25 mouse cellular contexts compared by ENCODE assay signal in genomic region chr8:12354406-12355025, GRCm38 (mm10). TPM values are rescaled to one million over a fixed set of nuclear protein-coding genes. Genes with fewer than 3 reads are reported as not detected.
DNase-seq lines count a peak whose midpoint lies in the region; ATAC-seq and TF ChIP-seq lines count a peak whose summit lies in the region.
"Had no signal": no experiment of that assay in that cellular context is flagged by ENCODE, and none has a peak within 500 bp of the region (broad histone marks: within the 10 kb centered on the region; RNA-seq: fewer than 3 reads in every experiment).

No protein-coding gene starts in this region.

- TF ChIP-seq CTCF in heart, adult 2 months (IDR thresholded peaks at IDR 0.05), result no peak
- no peak for TF ChIP-seq CTCF in lung, embryonic 14.5 days (IDR thresholded peaks at IDR 0.05; ENCODE audit: low read depth)

- H3K4me1 ChIP-seq in heart, adult 2 months (ENCODE audit: control insufficient read depth, insufficient read depth, low read length), result no peaks in the 10 kb centered on the region
- no peaks in the 10 kb centered on the region for H3K4me1 ChIP-seq in lung, embryonic 14.5 days (ENCODE audit: insufficient read depth)
- H3K4me1 ChIP-seq: kidney, embryonic 15.5 days; midbrain, embryonic 12.5 days; neural tube, embryonic 13.5 days; stomach, embryonic 15.5 days had no signal

- H3K79me2 ChIP-seq in heart, adult 2 months (replicated peaks; ENCODE audit: control insufficient read depth, insufficient read depth, low read length), result no peaks in the 10 kb centered on the region

- no peak overlapping the region for H3K4me3 ChIP-seq in heart, adult 2 months
- H3K4me3 ChIP-seq in lung, embryonic 14.5 days (ENCODE audit: low read depth, low read length), result no peak overlapping the region
- H3K4me3 ChIP-seq: kidney, embryonic 15.5 days; midbrain, embryonic 12.5 days; neural tube, embryonic 13.5 days; stomach, embryonic 15.5 days had no signal

- TF ChIP-seq POLR2A in heart, adult 2 months (IDR thresholded peaks at IDR 0.05; ENCODE audit: insufficient read depth, low read depth, low read length), result no peak

- peak; percentile 60 for DNase-seq in heart, adult 11 months
- DNase-seq in heart, adult 2 months, result no peak
- DNase-seq in lung, embryonic 14.5 days, result peak; percentile 5
- DNase-seq in lung, postnatal 10 days, result no peak
- peak; percentile 46 for DNase-seq in embryo, embryonic 10.5 days (ENCODE audit: low spot score)
- DNase-seq in retina, postnatal 1 day, result peak; percentile 79
- no peak for DNase-seq in right cerebral cortex, postnatal 4 days
- DNase-seq: B cell, adult 2 months; cerebellum, adult 9-11 months; gastrocnemius, postnatal 10 days; heart, adult 18-20 months; layer of hippocampus, postnatal 36 days; liver, postnatal 0 days; lung, postnatal 36 days; right cerebral cortex, postnatal 14 days; thymus, adult 18-20 months had no signal

- no peaks in the 10 kb centered on the region for H3K27me3 ChIP-seq in heart, adult 2 months (ENCODE audit: control insufficient read depth, insufficient read depth, low read length)
- H3K27me3 ChIP-seq in lung, embryonic 14.5 days (ENCODE audit: insufficient read depth, low read length), result no peaks in the 10 kb centered on the region
- H3K27me3 ChIP-seq: kidney, embryonic 15.5 days; stomach, embryonic 15.5 days had no signal

- H3K9ac ChIP-seq in heart, adult 2 months (ENCODE audit: low read depth, low read length), result no peak overlapping the region
- no peak overlapping the region for H3K9ac ChIP-seq in lung, embryonic 14.5 days
- H3K9ac ChIP-seq: hindbrain, embryonic 14.5 days; kidney, embryonic 15.5 days; liver, postnatal 0 days; midbrain, embryonic 12.5 days; neural tube, embryonic 13.5 days; stomach, embryonic 15.5 days had no signal

- no peak for TF ChIP-seq EP300 in heart, adult 2 months (IDR thresholded peaks at IDR 0.05; ENCODE audit: insufficient read depth, low read depth, low read length)

- no peaks in the 10 kb centered on the region for H3K9me3 ChIP-seq in lung, embryonic 14.5 days (ENCODE audit: low read depth, low read length)
- H3K9me3 ChIP-seq: kidney, embryonic 15.5 days; midbrain, embryonic 12.5 days; neural tube, embryonic 13.5 days; stomach, embryonic 15.5 days had no signal

- ATAC-seq in lung, embryonic 14.5 days (ENCODE audit: insufficient read depth), result no peak
- ATAC-seq: intestine, embryonic 16.5 days; liver, postnatal 0 days had no signal

- H3K36me3 ChIP-seq in heart, adult 2 months (ENCODE audit: control insufficient read depth, insufficient read depth, low read length), result no peaks in the 10 kb centered on the region
- H3K36me3 ChIP-seq in lung, embryonic 14.5 days (ENCODE audit: insufficient read depth), result no peaks in the 10 kb centered on the region
- H3K36me3 ChIP-seq: kidney, embryonic 15.5 days; midbrain, embryonic 12.5 days; neural tube, embryonic 13.5 days; stomach, embryonic 15.5 days had no signal

- intact Hi-C loops in heart, adult 2 months (cut with DNase I), result no loop called here

- no peak overlapping the region for H3K27ac ChIP-seq in heart, adult 2 months
- no peak overlapping the region for H3K27ac ChIP-seq in lung, embryonic 14.5 days (ENCODE audit: low read depth)
- H3K27ac ChIP-seq: hindbrain, embryonic 14.5 days; kidney, embryonic 15.5 days; midbrain, embryonic 12.5 days; neural tube, embryonic 13.5 days; stomach, embryonic 15.5 days had no signal

- H3K4me2 ChIP-seq in lung, embryonic 14.5 days, result no peak overlapping the region
- H3K4me2 ChIP-seq: hindbrain, embryonic 14.5 days; kidney, embryonic 15.5 days; midbrain, embryonic 12.5 days; neural tube, embryonic 13.5 days; stomach, embryonic 15.5 days had no signal

- 56% methylated on average over 10 of the region's 10 CpGs for WGBS in heart, adult 2 months
- 55% methylated on average over 10 of the region's 10 CpGs for WGBS in lung, embryonic 14.5 days

RNA-seq across cellular contexts. Expression of gene Sox1, which starts 40.6 kb away (rescaled TPM):
- not detected for total RNA-seq in heart, adult 2 months (2021)
- not detected in 2 replicates for polyA plus RNA-seq in heart, adult 2 months (2012; rRNA removed)
- 0.04 TPM in 1 of 2 replicates, not detected in the other for polyA plus RNA-seq in lung, embryonic 14.5 days (2014; fragmentation: Nextera tagmentation; extraction: Ambion mirVana)
- total RNA-seq: heart, adult 18-20 months; heart, postnatal 25 days; liver, adult 2 months had no signal
- polyA plus RNA-seq: intestine, embryonic 16.5 days; kidney, embryonic 15.5 days; large intestine, adult 2 months; liver, adult 2 months; liver, postnatal 0 days; stomach, embryonic 15.5 days had no signal

Comparison
In these comparisons a context has a peak if more than half of its experiments do, and no peak if none do; other contexts are left out.
1. DNase-seq: peak in heart, adult 11 months (single experiment), lung, embryonic 14.5 days (single experiment), embryo, embryonic 10.5 days (single experiment) and retina, postnatal 1 day (single experiment); none in heart, adult 2 months (0 of 2), lung, postnatal 10 days (single experiment) and right cerebral cortex, postnatal 4 days (single experiment).